Mouse (Mus musculus) embryonic facial prominence, embryonic 14.5 days (tissue): ENCODE results near the gene Kcnh2. TPM values are rescaled to one million over a fixed set of nuclear protein-coding genes. Genes with fewer than 3 reads are reported as not detected.
A peak's percentile ranks its signal among the peaks of the same experiment; 100 is the strongest.

ENCODE experiments used
- ATAC-seq: fragments of 200-750 bp; cut with Nextera tagmentation; 2 replicates; pipeline ENCODE4 v1.8.0; 2017; ENCODE audit warnings: low read depth, moderate number of reproducible peaks, moderate TSS enrichment
- DNase-seq: peaks from one replicate; pipeline ENCODE4 v3.0.0-alpha.2; 2015; ENCODE audit warnings: low spot score
- H3K27ac ChIP-seq: fragments of 300-500 bp; sonication (generic); replicated peaks from 2 replicates; pipeline ENCODE4 v1.5.1; 2014; ENCODE audit warnings: low read depth, mild to moderate bottlenecking, low read length, moderate library complexity
- H3K27me3 ChIP-seq: fragments of 300-500 bp; sonication (generic); replicated peaks from 2 replicates; pipeline ENCODE4 v1.6.1; 2014; ENCODE audit warnings: low read length; ENCODE audit not compliant: control insufficient read depth, insufficient read depth
- H3K36me3 ChIP-seq: fragments of 300-500 bp; sonication (generic); 2 replicates; pipeline ENCODE4 v1.6.1; 2014; ENCODE audit warnings: low read length, mixed read lengths; ENCODE audit not compliant: control insufficient read depth, insufficient read depth
- H3K4me1 ChIP-seq: fragments of 300-500 bp; sonication (generic); 2 replicates; pipeline ENCODE4 v1.6.1; 2014; ENCODE audit warnings: antibody characterized with exemption, low read length; ENCODE audit not compliant: control insufficient read depth, insufficient read depth
- H3K4me2 ChIP-seq: fragments of 300-500 bp; sonication (generic); 2 replicates; pipeline ENCODE4 v1.6.1; 2014; ENCODE audit warnings: low read depth, mild to moderate bottlenecking, low read length, moderate library complexity, mixed read lengths
- H3K4me3 ChIP-seq: fragments of 300-500 bp; sonication (generic); 2 replicates; pipeline ENCODE4 v1.5.1; 2014; ENCODE audit warnings: low read depth, mild to moderate bottlenecking, low read length
- H3K9ac ChIP-seq: fragments of 300-500 bp; sonication (generic); 2 replicates; pipeline ENCODE4 v1.6.1; 2014; ENCODE audit warnings: low read depth, mild to moderate bottlenecking, low read length, moderate library complexity, mixed read lengths
- H3K9me3 ChIP-seq: fragments of 300-500 bp; sonication (generic); 2 replicates; pipeline ENCODE4 v1.6.1; 2016; ENCODE audit warnings: low read length; ENCODE audit not compliant: control insufficient read depth
- WGBS: fragments of 180-500 bp; shearing (Covaris S2); extraction: QIAGEN DNeasy Blood & Tissue Kit; methylation state at CpG from one replicate; pipeline ENCODE4 v1.1.7; 2014; 5-methylcytosine and 5-hydroxymethylcytosine counted together
- polyA plus RNA-seq: library from polyadenylated mRNA; unstranded; fragments of >200 nt; fragmentation: Nextera tagmentation; extraction: Ambion mirVana; gene quantifications from 2 replicates; pipeline ENCODE4 v1.2.1, GENCODE M21; 2014

Kcnh2 gene
- polyA plus RNA-seq, 1 experiment from 2014 or later, result 7.6 TPM

- ATAC-seq (no peak), DNase-seq (no peak)
- Histone ChIP-seq H3K4me2 (no peak overlapping the region), H3K4me1 (no peaks in the 10 kb centered on the region), H3K27me3 (no peaks in the 10 kb centered on the region), H3K4me3 (no peak overlapping the region), H3K9me3 (no peaks in the 10 kb centered on the region), H3K9ac (no peak overlapping the region), H3K27ac (no peak overlapping the region), H3K36me3 (no peaks in the 10 kb centered on the region)
- WGBS, result 66% methylated on average over 5 of the region's 5 CpGs
Measured at GRCm38 (mm10) chr5:24373807-24374206, 22.4 kb upstream of the Kcnh2 start.

GRCm38 (mm10) chr5:24369767-24370166, 18.4 kb upstream of the Kcnh2 start:
- no peak for ATAC-seq
- H3K27ac ChIP-seq, result no peak overlapping the region
- no peaks in the 10 kb centered on the region for H3K27me3 ChIP-seq
- no peak overlapping the region for H3K9ac ChIP-seq
- no peaks in the 10 kb centered on the region for H3K9me3 ChIP-seq
- no peaks in the 10 kb centered on the region for H3K4me1 ChIP-seq
- DNase-seq, result no peak
- no peak overlapping the region for H3K4me2 ChIP-seq
- no peak overlapping the region for H3K4me3 ChIP-seq
- H3K36me3 ChIP-seq, result no peaks in the 10 kb centered on the region
- 81% methylated on average over 9 of the region's 9 CpGs for WGBS

- H3K4me3 ChIP-seq, result no peak overlapping the region
- H3K36me3 ChIP-seq, result no peaks in the 10 kb centered on the region
- no peaks in the 10 kb centered on the region for H3K9me3 ChIP-seq
- DNase-seq (no peak), ATAC-seq (no peak)
- no peaks in the 10 kb centered on the region for H3K4me1 ChIP-seq
- no peak overlapping the region for H3K4me2 ChIP-seq
- no peak overlapping the region for H3K9ac ChIP-seq
- no peak overlapping the region for H3K27ac ChIP-seq
- no peaks in the 10 kb centered on the region for H3K27me3 ChIP-seq
- 84% methylated on average over 9 of the region's 9 CpGs for WGBS
Measured at GRCm38 (mm10) chr5:24366426-24366825, 15.0 kb upstream of the Kcnh2 start.

GRCm38 (mm10) chr5:24365528-24365927, 14.1 kb upstream of the Kcnh2 start:
- Histone ChIP-seq H3K9ac (no peak overlapping the region), H3K4me1 (no peaks in the 10 kb centered on the region), H3K36me3 (no peaks in the 10 kb centered on the region), H3K4me3 (no peak overlapping the region), H3K27ac (no peak overlapping the region), H3K9me3 (no peaks in the 10 kb centered on the region), H3K4me2 (no peak overlapping the region), H3K27me3 (no peaks in the 10 kb centered on the region)
- ATAC-seq, result no peak
- 19% methylated on average over 3 of the region's 5 CpGs for WGBS
- no peak for DNase-seq

GRCm38 (mm10) chr5:24364963-24365362, 13.6 kb upstream of the Kcnh2 start:
- H3K4me3 ChIP-seq, result peak overlapping the region; percentile 5; the same call in 1 of the 2 replicates
- 87% methylated on average over 10 of the region's 10 CpGs for WGBS
- DNase-seq (no peak), ATAC-seq (no peak)
- H3K4me1 ChIP-seq, result no peaks in the 10 kb centered on the region
- H3K36me3 ChIP-seq, result no peaks in the 10 kb centered on the region
- no peaks in the 10 kb centered on the region for H3K27me3 ChIP-seq
- H3K9ac ChIP-seq, result peak overlapping the region; percentile 19; the same call in 1 of the 2 replicates
- H3K27ac ChIP-seq, result no peak overlapping the region
- H3K4me2 ChIP-seq, result peak overlapping the region; percentile 23; the same call in 1 of the 2 replicates
- no peaks in the 10 kb centered on the region for H3K9me3 ChIP-seq

- DNase-seq, result no peak
- H3K27me3 ChIP-seq, result no peaks in the 10 kb centered on the region
- no peak for ATAC-seq
- H3K9ac ChIP-seq, result peak within 1 kb of the TSS; percentile 19; the same call in 1 of the 2 replicates
- H3K27ac ChIP-seq, result no peak within 1 kb of the TSS; the same call in 1 of the 2 replicates
- H3K4me2 ChIP-seq, result peak within 1 kb of the TSS; percentile 23; the same call in 1 of the 2 replicates
- no peaks in the 10 kb centered on the region for H3K36me3 ChIP-seq
- no peaks in the 10 kb centered on the region for H3K9me3 ChIP-seq
- WGBS, result 50% methylated on average over 12 of the region's 12 CpGs
- H3K4me3 ChIP-seq, result peak within 1 kb of the TSS; percentile 5; the same call in 1 of the 2 replicates
- no peaks in the 10 kb centered on the region for H3K4me1 ChIP-seq
Measured at GRCm38 (mm10) chr5:24364508-24364907, 13.1 kb upstream of the Kcnh2 start, which contains the start of gene Nos3. Gene Nos3, plus strand, starts transcription at chr5:24364810.

- no peak overlapping the region; the same call in 1 of the 2 replicates for H3K27ac ChIP-seq
- DNase-seq, result no peak
- H3K9ac ChIP-seq, result no peak overlapping the region
- no peak for ATAC-seq
- H3K27me3 ChIP-seq, result no peaks in the 10 kb centered on the region
- H3K4me3 ChIP-seq, result no peak overlapping the region
- no peak overlapping the region for H3K4me2 ChIP-seq
- no peaks in the 10 kb centered on the region for H3K9me3 ChIP-seq
- H3K4me1 ChIP-seq, result no peaks in the 10 kb centered on the region
- H3K36me3 ChIP-seq, result no peaks in the 10 kb centered on the region
- 53% methylated on average over 3 of the region's 3 CpGs for WGBS
Measured at GRCm38 (mm10) chr5:24364061-24364460, 12.7 kb upstream of the Kcnh2 start.

GRCm38 (mm10) chr5:24363467-24363866, 12.1 kb upstream of the Kcnh2 start:
- Histone ChIP-seq H3K27ac (no peak overlapping the region), H3K4me3 (no peak overlapping the region), H3K9ac (no peak overlapping the region), H3K27me3 (no peaks in the 10 kb centered on the region), H3K9me3 (no peaks in the 10 kb centered on the region), H3K4me2 (no peak overlapping the region), H3K4me1 (no peaks in the 10 kb centered on the region), H3K36me3 (no peaks in the 10 kb centered on the region)
- no peak for ATAC-seq
- WGBS, result 84% methylated on average over 2 of the region's 2 CpGs
- DNase-seq, result no peak

- H3K4me2 ChIP-seq, result no peak overlapping the region
Measured at GRCm38 (mm10) chr5:24360792-24361454, 9.5 kb upstream of the Kcnh2 start.

More at GRCm38 (mm10) chr5:24360792-24361454, 9.5 kb upstream of the Kcnh2 start:
- H3K36me3 ChIP-seq, result no peaks in the 10 kb centered on the region
- ATAC-seq, result peak; percentile 35
- H3K4me3 ChIP-seq, result no peak overlapping the region
- peak; percentile 64 for DNase-seq
- no peak overlapping the region for H3K27ac ChIP-seq
- no peak overlapping the region for H3K9ac ChIP-seq
- WGBS, result 2% methylated on average over 7 of the region's 7 CpGs
- H3K4me1 ChIP-seq, result no peaks in the 10 kb centered on the region
- no peaks in the 10 kb centered on the region for H3K9me3 ChIP-seq
- no peaks in the 10 kb centered on the region for H3K27me3 ChIP-seq
